Mouse (Mus musculus): Measurements from ENCODE around the gene Zhx3.

Zhx3 gene

GRCm38 (mm10) chr2:160872890-160873382 lies at the start of gene Zhx3:
Gene Zhx3 (minus strand): TSS chr2:160872998.
- peak in 1 of 2 experiments; percentile 85 for DNase-seq (ENCODE audit: low spot score in 2 of 2)

- no peak for DNase-seq (ENCODE audit: low spot score in 2 of 2)
Observed at GRCm38 (mm10) chr2:160921285-160921684, 48.5 kb upstream of the Zhx3 start.

DNA sequence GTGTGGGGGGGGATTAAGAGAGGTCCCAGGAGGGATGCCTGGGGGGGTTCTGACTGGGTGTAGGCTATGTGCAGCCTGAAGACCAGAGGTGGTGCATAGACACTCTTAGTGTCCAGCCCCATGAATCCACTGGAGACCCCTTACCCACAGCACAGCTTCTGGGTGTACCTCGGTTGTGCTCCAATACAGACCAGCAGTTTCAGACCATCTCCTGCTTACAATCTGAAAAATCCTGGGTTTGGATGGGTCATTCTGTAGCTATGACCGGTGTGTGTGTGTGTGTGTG lies 46.1 kb upstream of the Zhx3 start:
- no peak for DNase-seq (ENCODE audit: low spot score in 2 of 2)

GRCm38 (mm10) chr2:160918154-160918929 lies 45.5 kb upstream of the Zhx3 start:
- DNase-seq (ENCODE audit: low spot score in 2 of 2) = no peak

DNA sequence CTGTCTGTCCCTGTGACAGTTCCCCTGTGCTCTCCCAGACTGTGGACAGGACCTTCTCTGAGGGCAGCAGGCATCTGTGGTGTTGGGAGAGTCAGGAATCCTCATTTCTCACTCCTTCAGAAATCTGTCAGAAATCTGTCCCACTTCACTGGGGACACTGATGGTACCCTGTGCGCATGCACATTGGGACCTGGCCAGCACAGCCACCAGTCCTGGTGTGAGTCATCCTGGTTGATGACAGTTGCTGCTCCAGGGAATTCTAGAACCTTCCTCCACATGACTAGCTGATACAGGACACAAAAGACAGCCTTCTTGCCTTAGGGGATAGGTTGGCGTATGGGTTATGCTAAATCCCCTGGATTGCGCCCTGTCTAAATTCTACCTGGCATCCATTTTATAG lies 44.5 kb upstream of the Zhx3 start:
- DNase-seq (ENCODE audit: low spot score in 2 of 2) = no peak

GRCm38 (mm10) chr2:160916714-160917113 lies 43.9 kb upstream of the Zhx3 start:
- DNase-seq (ENCODE audit: low spot score in 2 of 2) = no peak

GRCm38 (mm10) chr2:160915821-160916610 lies 43.2 kb upstream of the Zhx3 start:
- no peak for DNase-seq (ENCODE audit: low spot score in 2 of 2)

DNA sequence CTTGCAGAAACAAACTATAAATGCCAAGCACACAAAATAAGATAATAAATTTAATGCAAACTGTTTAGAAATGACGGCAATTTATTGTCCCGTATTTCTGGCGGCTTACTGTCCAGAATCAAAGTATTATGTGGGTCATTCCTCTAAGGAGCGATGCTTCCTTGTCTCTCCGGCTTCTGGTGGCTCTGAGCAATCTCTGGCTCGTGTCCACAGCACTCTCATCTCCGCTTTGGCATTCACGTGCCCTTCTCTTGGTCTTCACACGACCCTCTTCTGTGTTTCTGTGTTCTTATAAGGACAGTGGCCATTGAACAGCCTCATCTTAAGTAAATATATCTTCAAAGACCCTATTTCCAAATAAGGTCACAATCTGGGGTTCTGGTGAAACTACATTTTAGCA lies 41.9 kb upstream of the Zhx3 start:
- DNase-seq (ENCODE audit: low spot score in 2 of 2) = no peak

GRCm38 (mm10) chr2:160912231-160912671 lies 39.5 kb upstream of the Zhx3 start, which contains the start of gene Emilin3:
Gene Emilin3 (minus strand): TSS chr2:160912328.
- no peak for DNase-seq (ENCODE audit: low spot score in 2 of 2)

DNA sequence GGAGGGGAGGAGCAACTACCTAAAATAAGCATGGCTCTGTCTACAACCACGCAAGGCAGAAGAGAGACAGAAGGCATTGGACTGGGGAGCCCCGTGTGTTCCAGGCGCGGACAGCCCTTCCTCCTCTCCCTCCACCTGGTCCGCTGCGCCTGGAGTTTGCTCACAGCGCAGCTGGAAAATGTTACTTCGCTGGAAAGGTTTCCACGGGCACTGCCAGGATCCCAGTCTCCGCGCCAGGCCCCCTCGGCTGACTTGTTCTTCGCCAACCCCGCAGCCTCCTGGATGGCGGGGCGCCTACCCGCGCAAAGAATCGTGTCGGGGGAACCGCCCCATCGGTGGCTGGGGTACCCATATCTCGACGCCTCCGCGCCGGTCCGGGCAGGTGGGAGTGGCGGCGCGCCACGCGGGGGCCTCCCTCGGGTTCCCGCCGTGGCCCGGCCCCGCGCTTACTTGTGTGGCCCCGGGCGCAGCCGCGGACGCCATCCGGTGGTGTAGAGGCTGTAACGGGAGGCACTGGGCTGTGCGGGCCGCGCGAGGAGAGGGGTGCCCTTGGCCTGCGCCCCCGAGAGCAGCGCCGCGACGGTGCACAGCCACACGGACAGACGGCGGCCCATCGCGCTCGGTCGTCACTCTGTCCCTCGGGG lies 38.9 kb upstream of the Zhx3 start:
- no peak for DNase-seq (ENCODE audit: low spot score in 2 of 2)

DNA sequence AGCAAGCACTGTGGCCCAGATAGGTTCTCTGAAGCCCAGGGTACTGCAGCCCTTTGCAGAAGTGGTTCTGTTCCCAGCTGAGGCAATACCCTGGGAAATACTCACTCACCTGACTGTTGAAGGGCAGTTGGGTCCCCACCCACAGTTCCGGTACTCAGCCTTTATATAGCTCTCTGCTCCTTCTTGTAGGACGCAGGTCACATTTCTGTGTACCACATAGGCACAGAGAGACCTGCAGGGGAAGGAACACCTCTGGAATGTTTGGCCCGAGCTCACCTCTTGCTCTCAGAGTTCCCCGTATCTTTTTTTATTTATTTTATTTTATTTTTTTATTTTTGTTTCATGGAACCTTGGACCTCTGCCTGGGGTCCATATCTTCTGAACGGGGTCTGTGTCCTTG lies 37.8 kb upstream of the Zhx3 start:
- DNase-seq (ENCODE audit: low spot score in 2 of 2) = no peak

DNA sequence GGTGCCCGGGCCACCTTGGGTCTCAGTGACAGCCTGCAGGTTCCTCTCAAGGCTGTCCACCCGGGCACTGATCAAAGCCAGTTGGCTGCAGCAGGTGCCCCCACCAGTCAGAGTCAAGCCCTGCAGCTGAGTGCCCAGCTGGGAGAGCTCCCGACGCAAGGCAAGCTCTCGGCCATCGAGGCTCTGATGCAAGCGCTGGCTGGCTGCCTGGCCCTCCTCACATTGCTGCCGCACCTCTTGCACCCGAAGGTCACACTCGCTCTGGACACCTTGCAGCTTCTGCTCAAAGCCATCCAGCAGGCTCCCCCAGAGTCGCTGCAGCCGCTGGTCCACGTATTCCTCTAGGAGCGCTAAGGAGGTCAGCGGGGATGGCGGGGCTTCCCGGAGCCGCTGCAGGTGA lies 35.8 kb upstream of the Zhx3 start:
- no peak for DNase-seq (ENCODE audit: low spot score in 2 of 2)

- DNase-seq (ENCODE audit: low spot score in 2 of 2) = no peak
Observed at GRCm38 (mm10) chr2:160906101-160906500, 33.3 kb upstream of the Zhx3 start.

DNA sequence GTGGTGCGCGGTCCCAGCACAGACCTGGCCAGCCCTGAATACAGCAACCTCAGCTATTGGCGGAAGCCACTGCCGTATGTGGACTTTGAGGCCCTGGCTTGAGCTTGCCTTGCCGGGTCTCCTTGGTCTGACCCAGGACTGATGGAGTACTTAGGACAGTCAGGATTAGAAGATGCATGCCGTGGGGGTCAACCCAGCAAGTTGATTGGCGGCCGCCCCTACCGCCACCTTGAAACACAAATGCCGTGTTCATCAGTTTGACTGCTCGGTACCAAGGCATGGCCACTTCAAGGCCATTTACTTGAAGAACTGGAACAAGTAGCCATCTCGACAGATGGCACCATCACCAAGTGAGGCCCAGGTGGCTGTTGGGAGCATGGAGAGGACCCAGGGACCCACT lies 32.5 kb upstream of the Zhx3 start:
- DNase-seq (ENCODE audit: low spot score in 2 of 2) = no peak

DNA sequence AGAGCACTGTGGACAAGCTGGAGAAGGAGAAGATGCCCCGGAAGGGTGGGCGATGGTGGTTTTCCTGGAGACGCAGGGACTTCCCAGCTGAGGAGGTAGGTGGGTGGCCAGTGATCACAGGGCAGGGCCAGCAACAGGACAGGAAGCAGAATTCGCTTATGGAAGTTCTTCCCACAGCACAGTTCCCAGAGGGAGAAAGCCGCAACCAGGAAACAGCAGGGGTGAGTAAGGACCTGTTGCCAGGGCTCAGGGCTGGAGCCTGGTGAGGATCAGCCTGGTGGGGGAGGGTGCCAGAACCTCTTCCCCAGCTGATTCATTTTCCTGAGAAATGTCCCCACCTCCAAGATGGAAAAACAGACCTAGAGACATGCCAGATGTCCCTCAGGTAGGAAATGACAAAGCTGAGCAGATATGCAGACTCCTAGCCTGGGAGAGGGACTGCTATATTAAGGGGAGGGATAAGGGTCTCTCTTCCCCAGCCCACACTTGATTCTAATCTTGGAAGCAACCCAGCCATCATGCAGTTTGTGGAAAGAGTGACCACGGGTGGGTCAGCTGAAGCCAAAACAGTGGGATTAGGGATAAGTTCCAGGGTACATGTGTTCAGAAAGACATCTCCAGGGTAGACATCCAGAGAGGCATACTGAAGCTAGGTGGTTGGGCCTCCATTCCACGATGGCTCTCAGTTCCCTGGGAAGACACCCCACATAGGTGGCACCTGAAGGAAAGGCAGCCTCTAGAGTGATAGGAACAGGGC lies 29.0 kb upstream of the Zhx3 start:
- no peak for DNase-seq (ENCODE audit: low spot score in 2 of 2)

- no peak for DNase-seq (ENCODE audit: low spot score in 2 of 2)
Observed at GRCm38 (mm10) chr2:160891697-160892096, 18.9 kb upstream of the Zhx3 start.

DNA sequence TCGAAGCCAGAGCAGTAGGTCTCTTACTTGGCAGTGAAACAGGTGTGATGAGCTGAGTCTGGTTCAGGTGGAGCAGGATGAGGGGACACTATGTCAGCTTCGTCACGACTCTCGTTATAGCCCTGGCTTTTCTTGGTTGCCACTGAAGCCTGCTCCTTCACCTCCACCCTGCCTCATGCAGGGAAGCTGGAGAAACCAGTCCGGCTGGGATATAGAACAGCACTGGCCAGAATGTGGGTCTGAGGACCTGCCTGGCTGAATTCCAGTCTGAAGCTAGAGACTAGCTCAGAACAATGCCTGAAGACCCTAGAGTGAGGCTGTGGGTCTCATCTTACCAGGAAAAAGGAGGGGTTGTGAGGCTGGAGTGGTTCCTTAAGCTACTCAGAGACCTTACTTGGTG lies 18.2 kb upstream of the Zhx3 start:
- DNase-seq (ENCODE audit: low spot score in 2 of 2) = no peak

DNA sequence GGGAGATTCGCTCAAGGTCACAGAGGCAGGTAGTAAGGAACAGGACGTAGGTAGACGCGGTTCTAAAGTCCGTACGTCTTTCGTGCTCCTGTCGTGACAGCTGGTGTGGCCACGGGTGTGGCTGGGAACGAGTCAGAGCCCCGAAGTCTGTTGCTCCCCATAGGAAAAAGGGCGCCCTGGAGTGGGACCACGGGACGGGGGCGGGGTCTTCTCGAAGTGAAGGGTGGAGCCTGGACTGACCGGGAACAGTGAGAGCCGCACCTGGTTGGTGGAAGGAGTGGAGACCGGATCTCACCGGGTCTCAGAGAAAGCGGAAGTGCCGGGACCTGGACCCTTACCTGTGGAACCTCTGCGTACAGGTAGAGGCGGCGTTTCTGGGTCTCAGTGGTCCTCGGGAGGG lies 15.1 kb upstream of the Zhx3 start:
- no peak for DNase-seq (ENCODE audit: low spot score in 2 of 2)

- DNase-seq (ENCODE audit: low spot score in 2 of 2) = peak; percentile 35 to 80
Observed at GRCm38 (mm10) chr2:160887284-160887683, 14.5 kb upstream of the Zhx3 start.

DNA sequence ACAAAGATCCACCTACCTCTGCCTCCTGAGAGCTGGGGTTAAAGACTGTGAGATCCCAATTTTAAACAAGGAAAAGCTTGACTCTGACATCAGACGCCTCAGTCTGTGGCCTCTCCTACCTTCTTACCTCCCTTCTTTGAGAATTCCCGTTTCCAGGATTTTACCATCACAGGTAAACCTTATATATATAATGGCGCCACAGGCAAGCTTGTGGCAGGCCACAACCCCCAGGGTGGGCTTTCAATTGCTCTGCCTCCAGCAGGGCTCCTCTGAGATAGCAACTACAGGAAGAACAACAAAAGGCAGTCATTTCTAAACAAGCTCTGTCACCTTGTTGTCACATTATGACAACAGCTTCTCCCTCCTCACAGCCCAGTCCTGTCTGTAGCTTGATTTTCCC lies 13.4 kb upstream of the Zhx3 start:
- DNase-seq (ENCODE audit: low spot score in 2 of 2) = no peak

DNA sequence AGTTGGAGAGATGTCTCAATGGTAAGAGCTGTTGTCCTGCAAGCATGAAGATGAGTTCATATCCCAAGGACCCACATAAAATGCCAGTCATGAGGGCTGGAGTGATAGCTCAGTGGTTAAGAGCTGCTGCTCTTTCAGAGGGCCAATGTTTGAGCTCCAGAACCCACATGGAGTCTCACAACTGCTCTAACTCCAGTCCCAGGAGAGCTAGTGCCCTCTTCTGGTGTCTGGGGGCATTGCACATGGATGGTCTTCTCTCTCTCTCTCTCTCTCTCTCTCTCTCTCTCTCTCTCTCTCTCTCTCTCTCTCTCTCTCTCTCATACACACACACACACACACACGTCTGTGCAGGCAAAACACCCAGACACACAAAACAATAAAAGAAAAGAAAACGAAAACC lies 12.0 kb upstream of the Zhx3 start:
- peak in 1 of 2 experiments; percentile 59 for DNase-seq (ENCODE audit: low spot score in 2 of 2)

DNA sequence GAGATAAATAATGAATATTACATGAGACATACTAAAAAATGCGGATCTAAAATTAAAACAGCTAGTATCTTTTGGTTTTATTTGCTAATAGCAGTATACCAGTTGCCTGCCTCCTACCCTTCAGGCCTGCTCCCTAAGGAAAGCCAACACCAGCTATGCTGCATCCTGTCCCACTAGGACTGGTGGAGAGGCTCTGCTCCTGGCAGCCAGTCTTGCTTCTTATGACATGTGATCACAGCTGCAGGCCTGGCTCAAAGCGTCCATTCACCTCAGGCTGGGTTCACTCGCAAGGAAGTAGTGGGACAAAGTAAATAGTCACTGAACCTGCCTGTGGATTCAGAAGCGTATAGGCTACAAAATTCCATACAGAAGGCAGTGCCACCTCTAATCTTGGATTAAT lies 11.1 kb upstream of the Zhx3 start:
- no peak for DNase-seq (ENCODE audit: low spot score in 2 of 2)

Data from spleen, postnatal 10 days (tissue).